Mouse (Mus musculus) thymus, postnatal 25 days (tissue): ENCODE data around the gene Ccdc40.
"Not testable (repeated sequence)": the region's sequence is repeated elsewhere in the genome, so short reads cannot be mapped to it uniquely, and the experiment has no call there.

Experiments
- DNase-seq: peaks from one replicate; pipeline ENCODE4 v3.0.0; 2022

Ccdc40 gene

DNA sequence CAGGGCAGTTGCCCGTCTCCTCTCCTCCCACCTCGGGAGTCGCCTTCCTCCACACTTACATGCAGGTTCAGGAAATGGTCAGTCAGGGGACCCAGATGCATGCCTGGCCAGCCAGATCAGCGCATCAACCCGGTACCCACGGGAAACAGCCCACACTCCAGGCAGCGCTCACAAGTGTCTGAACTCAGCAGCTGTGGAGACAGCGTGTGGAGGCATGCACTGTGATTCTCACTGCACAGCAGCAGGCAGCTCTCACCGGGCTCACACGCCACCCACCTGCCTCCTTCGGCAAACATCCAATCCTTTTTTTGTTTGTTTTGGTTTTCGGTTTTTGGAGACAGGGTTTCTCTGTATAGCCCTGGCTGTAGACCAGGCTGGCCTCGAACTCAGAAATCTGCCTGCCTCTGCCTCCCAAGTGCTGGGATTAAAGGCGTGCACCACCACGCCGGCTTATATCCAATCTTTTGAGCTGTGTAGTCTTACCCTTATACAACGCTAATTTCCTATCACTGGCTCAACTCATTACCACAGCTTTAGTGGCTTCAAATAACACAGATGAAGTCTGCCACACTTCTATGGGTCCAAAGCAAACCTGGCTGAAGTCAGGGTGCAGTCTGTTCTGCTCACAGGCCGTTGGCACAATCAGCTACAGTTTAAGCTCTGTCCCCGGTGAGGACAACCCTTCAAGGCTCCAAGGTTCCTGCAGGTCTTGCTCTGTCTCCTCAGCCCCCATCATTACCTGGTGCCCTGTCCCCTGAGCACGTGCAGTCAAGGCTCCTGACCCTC lies 59.0 kb downstream of the Ccdc40 start:
- no peak for DNase-seq

DNA sequence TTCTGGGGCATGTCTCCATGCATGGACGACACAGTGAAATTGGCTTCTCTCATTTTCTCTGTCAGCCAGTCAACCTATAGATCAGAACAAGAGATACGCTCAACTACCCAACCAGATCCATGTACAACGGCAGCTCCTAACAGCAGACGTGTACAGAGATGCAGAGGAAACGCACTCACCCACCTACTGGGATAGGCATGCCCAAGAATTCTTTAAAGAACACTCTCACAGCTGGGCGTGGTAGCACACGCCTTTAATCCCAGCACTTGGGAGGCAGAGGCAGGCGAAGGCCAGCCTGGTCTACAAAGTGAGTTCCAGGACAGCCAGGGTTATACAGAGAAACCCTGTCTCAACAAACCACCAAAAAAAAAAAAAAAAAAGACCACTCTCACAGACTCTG lies 64.5 kb downstream of the Ccdc40 start:
- DNase-seq = not testable (repeated sequence)

DNA sequence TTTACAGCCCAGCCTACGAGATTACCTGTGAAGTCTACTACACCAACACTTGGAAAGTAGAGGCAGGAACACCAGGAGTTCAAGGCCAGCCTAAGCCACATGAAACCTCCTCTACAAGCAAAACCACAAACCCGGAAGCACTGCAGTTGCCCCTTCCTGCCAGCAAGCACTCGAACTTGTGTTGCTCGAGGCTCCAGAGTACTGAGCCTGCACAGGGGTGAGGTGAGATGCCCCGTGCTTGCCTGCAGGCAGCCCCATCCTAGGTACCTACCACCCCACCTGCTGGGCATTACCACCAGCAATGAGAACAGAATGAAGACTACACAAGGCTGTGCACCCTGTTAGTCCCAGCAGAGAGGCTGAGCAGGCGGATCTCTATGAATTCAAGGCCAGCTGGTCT lies 69.6 kb downstream of the Ccdc40 start:
- peak; percentile 30 for DNase-seq

DNA sequence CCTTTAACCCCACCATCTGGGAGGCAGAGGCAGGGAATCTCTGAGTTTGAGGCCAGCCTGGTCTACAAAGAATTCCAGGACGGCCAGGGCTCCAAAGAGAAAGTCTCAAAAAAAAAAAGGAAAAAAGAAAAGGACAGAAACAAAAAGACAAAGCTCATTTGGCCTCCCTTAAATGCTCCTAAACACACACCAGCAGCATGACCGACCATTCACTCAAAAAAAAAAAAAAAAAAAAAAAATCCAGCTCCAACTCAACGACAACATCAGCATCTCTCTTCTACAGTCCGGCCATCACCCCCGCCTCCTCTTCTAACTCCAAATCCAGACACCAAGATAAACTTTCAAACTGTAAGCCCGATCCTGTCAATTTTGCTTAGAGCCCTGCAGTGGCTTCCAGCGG lies 70.5 kb downstream of the Ccdc40 start:
- DNase-seq = no peak

DNA sequence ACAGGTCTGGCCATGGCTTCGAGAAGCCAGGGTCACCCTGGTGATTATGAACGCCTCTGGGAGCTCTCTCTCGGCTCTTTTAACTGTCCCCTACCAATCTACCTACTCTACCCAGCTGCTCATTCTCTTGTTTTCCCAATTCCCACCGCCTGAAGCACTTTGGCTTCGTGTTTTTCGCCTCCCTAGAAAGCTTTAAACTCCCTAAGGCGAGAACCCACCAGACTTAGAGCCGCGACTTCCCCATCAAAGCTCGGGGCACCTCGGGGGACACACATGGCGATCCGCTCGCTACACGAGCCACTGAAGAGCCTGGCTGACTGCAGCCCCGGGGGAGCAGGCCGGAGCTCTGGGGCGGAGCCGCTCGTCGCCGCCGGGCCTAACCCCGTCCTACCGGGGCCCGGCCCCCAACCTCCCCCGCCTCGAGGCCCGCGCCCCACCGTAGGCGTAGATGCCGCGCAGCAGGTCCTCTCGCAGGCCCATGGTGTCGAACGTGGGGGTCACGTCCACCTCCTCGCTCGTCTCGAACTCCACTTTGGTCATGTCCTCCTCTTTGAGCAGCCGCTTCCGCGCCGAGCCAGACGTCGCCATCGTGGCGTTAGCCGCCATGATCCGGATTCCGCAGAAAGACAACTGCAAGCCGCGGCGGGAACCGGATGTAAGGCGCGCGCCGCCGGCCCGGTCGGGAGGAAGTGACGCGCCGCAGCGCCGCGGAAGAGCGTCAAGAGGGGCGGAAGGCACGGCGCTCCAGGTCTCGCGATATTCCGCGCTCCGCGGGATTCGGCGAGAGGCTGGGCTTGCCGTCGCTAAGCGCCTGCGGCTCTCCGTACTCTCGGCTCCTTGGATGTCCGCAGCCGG lies 71.2 kb downstream of the Ccdc40 start, which contains the start of gene Eif4a3:
TSS of gene Eif4a3 (minus strand) at position 699 of the 855 bp plus-strand sequence.
- DNase-seq = peak; percentile 97

DNA sequence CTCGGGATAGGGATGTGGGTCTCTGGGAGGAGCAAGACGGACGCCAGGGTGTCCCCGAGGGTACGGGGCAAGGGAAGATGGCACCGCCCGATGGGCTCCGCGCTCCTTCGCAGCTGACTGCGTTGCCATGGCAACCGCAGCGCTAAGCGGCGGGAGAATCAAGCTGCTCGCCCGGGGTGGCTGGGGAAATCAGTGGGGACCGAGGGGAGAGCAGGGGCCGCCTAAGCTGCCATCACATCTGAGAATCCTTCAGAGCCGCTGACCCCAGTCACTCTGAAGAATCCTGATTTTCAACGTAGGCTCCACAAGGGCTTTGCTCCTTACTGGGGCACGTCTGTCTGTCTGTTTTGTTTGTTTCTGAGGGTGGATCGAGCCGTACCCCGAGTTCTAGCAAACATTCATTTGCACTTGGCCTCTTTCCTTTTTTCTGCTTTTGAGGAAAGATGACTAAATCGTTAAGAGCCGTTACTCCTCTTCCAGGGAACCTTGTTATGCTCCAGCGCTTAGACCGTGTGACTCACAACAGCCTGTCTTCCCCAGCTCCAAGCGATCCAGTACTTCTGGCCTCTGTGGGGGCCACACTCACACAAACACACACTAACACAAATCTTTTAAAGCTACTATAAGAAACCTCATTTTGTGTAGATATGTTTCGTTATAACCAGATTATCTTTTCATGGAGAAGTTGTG lies 72.0 kb downstream of the Ccdc40 start:
- no peak for DNase-seq

DNA sequence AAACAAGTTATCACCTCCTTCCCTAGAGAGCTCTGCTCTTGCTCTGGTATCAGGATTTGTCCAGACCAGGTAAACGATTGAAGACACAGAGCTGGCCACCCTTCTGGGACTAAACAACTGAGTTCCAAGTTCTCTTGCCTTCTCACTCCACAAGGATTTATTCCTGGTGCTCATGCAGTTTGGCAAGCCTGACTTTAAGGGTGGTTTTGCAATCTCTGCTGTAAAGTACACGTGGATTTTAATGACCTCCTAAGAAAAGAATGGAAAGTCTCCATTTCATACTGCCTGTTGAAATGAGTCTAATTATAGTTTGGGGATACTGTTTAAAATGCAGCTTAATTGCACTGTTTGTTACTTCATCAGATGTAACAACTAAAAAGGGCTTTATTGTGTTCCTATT lies 72.6 kb downstream of the Ccdc40 start:
- no peak for DNase-seq

DNA sequence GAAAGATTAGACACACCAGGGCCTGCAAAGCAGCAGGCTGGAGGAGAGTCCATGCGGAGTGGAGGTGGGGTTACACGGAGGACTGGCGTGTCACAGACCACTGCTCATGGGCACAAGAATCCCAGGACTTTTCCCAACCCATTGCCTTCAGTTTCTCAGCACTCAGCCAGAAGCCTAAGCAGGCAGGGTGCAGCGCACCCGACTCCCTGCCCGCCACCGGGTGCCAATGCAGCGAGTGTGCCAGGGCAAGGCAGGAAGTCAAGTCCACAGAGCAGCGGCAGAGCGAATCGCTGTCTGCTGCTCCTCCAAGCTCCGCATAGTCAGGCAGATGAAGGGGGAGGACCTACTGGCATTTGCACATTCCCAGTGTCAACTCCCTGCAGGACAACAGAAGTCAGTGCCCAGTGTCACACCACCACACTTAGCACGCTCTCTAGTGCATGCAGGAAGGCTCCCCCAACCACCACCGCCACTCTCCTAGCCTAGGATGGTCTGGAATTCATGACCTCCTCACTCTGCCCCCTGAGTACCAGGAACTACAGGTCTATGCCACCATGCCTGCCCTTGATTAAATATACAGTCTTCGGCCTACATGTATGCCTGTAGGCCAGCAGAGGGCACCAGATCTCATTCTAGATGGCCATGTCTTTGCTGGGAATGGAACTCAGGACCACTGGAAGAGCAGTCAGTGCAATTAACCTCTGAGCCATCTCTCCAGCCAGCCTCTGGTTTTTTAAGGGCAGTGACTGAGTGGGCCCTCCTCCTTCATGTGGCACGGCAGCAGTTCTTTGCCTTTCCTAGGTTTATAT lies 76.7 kb downstream of the Ccdc40 start:
- DNase-seq = peak; percentile 49

DNA sequence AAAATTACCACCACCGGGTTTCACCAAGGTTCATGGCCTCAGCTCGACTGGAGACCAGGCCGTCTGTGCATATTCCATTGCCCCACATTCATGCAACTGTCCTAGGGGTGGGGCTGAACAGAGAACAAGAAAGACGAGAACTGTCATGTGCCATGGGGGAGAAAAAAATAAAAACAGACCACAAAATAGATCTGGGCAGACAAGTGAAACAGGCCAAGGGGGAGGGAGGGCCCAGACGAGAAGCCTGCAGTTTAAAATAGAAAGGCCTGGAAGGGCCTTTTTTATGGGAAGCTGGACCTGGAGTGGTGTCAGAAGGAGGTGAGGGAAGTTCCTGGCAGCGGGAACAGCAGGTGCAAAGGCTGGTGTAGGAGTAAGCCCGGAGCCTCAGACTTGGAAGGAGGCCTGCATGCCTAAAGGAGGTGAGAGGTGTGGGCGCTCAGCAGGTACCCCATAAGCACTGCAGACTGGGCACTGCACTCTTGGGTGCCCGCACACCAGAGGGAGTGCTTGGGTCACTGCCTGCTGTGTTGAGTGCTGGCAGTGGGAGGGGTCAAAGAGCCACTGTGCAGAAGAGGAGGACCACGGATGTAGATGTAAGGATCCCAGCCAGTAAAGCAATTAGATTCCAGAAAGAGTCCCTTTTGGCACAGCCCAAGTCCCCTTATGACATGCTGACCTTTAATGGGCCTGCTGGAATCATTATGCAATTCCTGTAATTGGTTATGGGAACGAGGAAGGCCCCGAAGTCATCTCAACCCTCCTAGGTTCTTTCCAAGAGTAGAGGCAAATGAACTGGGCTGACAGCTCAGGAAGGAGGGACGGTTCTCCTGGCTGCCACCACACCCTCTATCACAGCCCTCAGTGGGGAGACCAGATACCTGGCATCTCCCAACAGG lies 78.6 kb downstream of the Ccdc40 start:
- no peak for DNase-seq

DNA sequence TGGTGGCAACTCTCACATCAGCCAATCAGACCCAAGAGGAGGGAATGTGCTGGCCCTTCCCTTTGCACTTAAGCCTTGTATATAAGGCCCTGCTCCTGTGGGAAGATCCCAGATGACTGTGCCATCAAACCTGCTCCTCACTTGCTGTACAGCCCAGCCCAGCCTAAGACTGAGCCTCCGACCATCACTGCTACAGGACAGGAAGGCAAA lies 79.2 kb downstream of the Ccdc40 start, which contains the start of gene Card14:
TSS of gene Card14 (plus strand) at position 111 of the 210 bp plus-strand sequence.
- no peak for DNase-seq

DNA sequence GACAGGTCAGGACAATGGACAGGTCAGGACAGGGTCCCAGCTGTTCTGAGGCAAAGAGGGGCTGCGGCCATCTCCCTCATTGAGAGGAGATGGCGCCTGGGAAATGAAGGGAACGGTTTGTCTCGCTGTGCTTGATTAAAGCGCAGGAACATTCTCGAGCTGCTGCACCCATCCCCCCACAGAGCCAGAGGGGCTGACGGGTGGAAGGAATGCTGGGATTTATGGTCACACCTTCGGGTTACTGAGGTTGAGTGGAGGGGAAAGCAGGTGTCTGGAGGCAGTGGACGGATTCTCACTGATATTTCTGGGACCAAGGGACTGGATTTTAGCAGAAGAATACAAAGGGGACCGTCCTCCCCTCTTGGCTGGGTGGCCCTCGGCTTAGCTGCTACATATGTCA lies 79.5 kb downstream of the Ccdc40 start:
- DNase-seq = no peak

DNA sequence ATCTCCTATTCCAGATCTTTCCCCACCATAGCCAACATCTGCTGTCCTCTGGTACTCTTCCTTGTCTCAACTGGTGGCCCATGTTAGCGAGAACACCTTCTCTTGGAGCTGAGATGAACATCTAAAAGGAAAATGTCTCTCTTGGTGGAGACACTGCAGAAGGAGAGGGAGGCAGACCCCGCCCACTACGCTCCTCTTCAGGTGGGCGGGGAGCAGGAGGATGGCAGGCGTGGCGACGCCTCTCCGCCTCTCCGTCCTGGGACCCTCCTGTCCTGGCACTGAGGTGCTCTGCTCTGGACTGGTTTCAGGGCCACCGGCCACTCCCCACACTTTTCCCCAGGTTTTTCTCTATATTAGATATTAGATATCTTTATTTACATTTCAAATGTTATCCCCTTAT lies 82.2 kb downstream of the Ccdc40 start:
- DNase-seq = no peak

DNA sequence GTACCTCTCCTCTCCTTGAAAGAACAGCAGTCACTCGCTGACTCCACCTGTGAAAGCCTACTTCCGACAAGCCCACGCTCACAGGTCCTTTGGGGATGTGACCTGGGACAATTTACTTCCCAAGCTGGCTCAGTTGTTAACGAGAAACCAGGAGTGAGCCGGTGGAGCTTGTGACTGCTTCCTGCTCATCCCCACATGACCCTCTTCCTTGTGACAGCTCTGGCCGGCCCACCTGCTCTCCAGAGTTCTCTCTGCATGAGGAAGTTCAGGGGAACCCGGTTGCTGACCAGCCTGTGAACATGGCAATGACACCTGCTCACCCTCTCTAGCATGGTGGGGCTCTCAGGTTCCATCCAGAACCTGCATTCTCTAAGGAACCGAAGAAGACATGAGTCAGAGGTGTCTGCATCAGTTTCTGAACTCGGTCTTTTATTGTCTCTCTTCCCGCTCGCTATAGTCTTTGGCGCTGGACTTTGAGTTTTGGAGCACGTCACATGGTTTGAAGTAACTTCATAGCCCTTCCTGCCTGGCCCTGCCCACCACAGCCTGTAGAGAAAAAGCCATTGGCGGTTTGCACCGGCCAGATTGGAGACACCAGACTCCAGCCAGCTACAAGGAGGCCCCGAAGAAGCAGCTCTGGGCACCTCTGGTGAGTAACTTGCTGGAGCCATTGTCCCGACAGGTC lies 86.0 kb downstream of the Ccdc40 start:
- DNase-seq = no peak
